Mouse (Mus musculus) intestine, embryonic 14.5 days (tissue): ENCODE measurements around the gene Comt. TPM values are rescaled to one million over a fixed set of nuclear protein-coding genes. Genes with fewer than 3 reads are reported as not detected.
A peak's percentile ranks its signal among the peaks of the same experiment; 100 is the strongest.

Experiments
- ATAC-seq: fragments of 200-750 bp; cut with Nextera tagmentation; replicated peaks from 2 replicates; pipeline ENCODE4 v1.8.0; 2017; ENCODE audit warnings: low read depth, moderate number of reproducible peaks, moderate TSS enrichment, moderate library complexity; ENCODE audit not compliant: low FRiP score, low TSS enrichment
- DNase-seq: peaks from one replicate; pipeline ENCODE4 v3.0.0-alpha.2; 2018; ENCODE audit warnings: low spot score
- H3K27ac ChIP-seq: fragments of 300-500 bp; sonication (generic); 2 replicates; pipeline ENCODE4 v1.5.1; 2014; ENCODE audit warnings: low read depth, mild to moderate bottlenecking, control low read depth
- H3K27me3 ChIP-seq: fragments of 300-500 bp; sonication (generic); replicated peaks from 2 replicates; pipeline ENCODE4 v1.6.1; 2014; ENCODE audit warnings: low read length, control low read depth; ENCODE audit not compliant: control insufficient read depth, insufficient read depth
- H3K36me3 ChIP-seq: fragments of 300-500 bp; sonication (generic); 2 replicates; pipeline ENCODE4 v1.6.1; 2014; ENCODE audit warnings: low read length, control low read depth; ENCODE audit not compliant: control insufficient read depth, insufficient read depth
- H3K4me1 ChIP-seq: fragments of 300-500 bp; sonication (generic); replicated peaks from 2 replicates; pipeline ENCODE4 v1.6.1; 2014; ENCODE audit warnings: low read length, control low read depth, mixed read lengths; ENCODE audit not compliant: control insufficient read depth, insufficient read depth
- H3K4me2 ChIP-seq: fragments of 300-500 bp; sonication (generic); 2 replicates; pipeline ENCODE4 v1.6.1; 2014; ENCODE audit warnings: low read length
- H3K4me3 ChIP-seq: fragments of 300-500 bp; sonication (generic); 2 replicates; pipeline ENCODE4 v1.5.1; 2014; ENCODE audit warnings: low read depth, low read length, control low read depth, mixed read lengths
- H3K9ac ChIP-seq: fragments of 300-500 bp; sonication (generic); 2 replicates; pipeline ENCODE4 v1.6.1; 2014; ENCODE audit warnings: mild to moderate bottlenecking, low read length
- H3K9me3 ChIP-seq: fragments of 300-500 bp; sonication (generic); 2 replicates; pipeline ENCODE4 v1.6.1; 2016; ENCODE audit warnings: low read length, control low read depth; ENCODE audit not compliant: control insufficient read depth
- WGBS: fragments of 180-500 bp; shearing (Covaris S2); extraction: QIAGEN DNeasy Blood & Tissue Kit; methylation state at CpG from one replicate; pipeline ENCODE4 v1.1.7; 2014; 5-methylcytosine and 5-hydroxymethylcytosine counted together
- polyA plus RNA-seq: library from polyadenylated mRNA; unstranded; fragments of >200 nt; fragmentation: Nextera tagmentation; extraction: Ambion mirVana; gene quantifications from 2 replicates; pipeline ENCODE4 v1.2.1, GENCODE M21; 2014

The Comt gene
- polyA plus RNA-seq, 1 experiment from 2014 or later, result 95.6 TPM

GRCm38 (mm10) chr16:18429641-18430040 is 3.0 kb upstream of the Comt start:
- Histone ChIP-seq H3K4me1 (peaks cover 13% of the 10 kb centered on the region), H3K9ac (no peak overlapping the region), H3K4me2 (no peak overlapping the region), H3K27me3 (no peaks in the 10 kb centered on the region), H3K9me3 (no peaks in the 10 kb centered on the region), H3K4me3 (no peak overlapping the region), H3K27ac (no peak overlapping the region), H3K36me3 (no peaks in the 10 kb centered on the region)
- ATAC-seq (no peak), DNase-seq (no peak)
- 90% methylated on average over 8 of the region's 8 CpGs for WGBS

- Histone ChIP-seq H3K27ac (no peak overlapping the region), H3K4me2 (no peak overlapping the region), H3K4me1 (peaks cover 21% of the 10 kb centered on the region), H3K27me3 (no peaks in the 10 kb centered on the region), H3K4me3 (no peak overlapping the region), H3K9ac (no peak overlapping the region), H3K36me3 (no peaks in the 10 kb centered on the region), H3K9me3 (no peaks in the 10 kb centered on the region)
- ATAC-seq (no peak), DNase-seq (no peak)
- 85% methylated on average over 7 of the region's 7 CpGs for WGBS
Observed at GRCm38 (mm10) chr16:18428516-18429042, 1.9 kb upstream of the Comt start.

GRCm38 (mm10) chr16:18428011-18428515 is 1.4 kb upstream of the Comt start:
- no peak for DNase-seq
- H3K9ac ChIP-seq, result no peak overlapping the region
- no peak overlapping the region for H3K4me3 ChIP-seq
- no peaks in the 10 kb centered on the region for H3K9me3 ChIP-seq
- H3K36me3 ChIP-seq, result 0 out of 2 replicates have a peak, but pooled peaks cover 2% of the 10 kb centered on the region
- H3K27me3 ChIP-seq, result no peaks in the 10 kb centered on the region
- no peak overlapping the region for H3K27ac ChIP-seq
- no peak overlapping the region for H3K4me2 ChIP-seq
- WGBS, result 88% methylated on average over 5 of the region's 5 CpGs
- ATAC-seq, result no peak
- peaks cover 21% of the 10 kb centered on the region for H3K4me1 ChIP-seq

GRCm38 (mm10) chr16:18426215-18426791 is 349 bp downstream of the Comt start, which contains the start of gene Txnrd2:
Gene Txnrd2, plus strand, starts transcription at chr16:18426384.
- Histone ChIP-seq H3K4me3 (peak within 1 kb of the TSS; percentile 89), H3K4me2 (peak within 1 kb of the TSS; percentile 91), H3K9me3 (no peaks in the 10 kb centered on the region), H3K36me3 (peaks cover 16% of the 10 kb centered on the region), H3K27me3 (no peaks in the 10 kb centered on the region), H3K9ac (peak within 1 kb of the TSS; percentile 82), H3K27ac (peak within 1 kb of the TSS; percentile 30; the same call in 1 of the 2 replicates), H3K4me1 (peaks cover 21% of the 10 kb centered on the region)
- peak; percentile 81 for ATAC-seq
- WGBS, result under 1% methylated on average over 52 of the region's 52 CpGs
- DNase-seq, result peak; percentile 86

GRCm38 (mm10) chr16:18425475-18426214 is 1.0 kb downstream of the Comt start:
- DNase-seq (peak; percentile 69), ATAC-seq (peak; percentile 29)
- H3K4me2 ChIP-seq, result peak overlapping the region; percentile 91
- H3K27ac ChIP-seq, result 0 out of 2 replicates have a peak overlapping the region, but pooled peaks have one; percentile 30
- peaks cover 23% of the 10 kb centered on the region for H3K36me3 ChIP-seq
- peak overlapping the region; percentile 89 for H3K4me3 ChIP-seq
- H3K4me1 ChIP-seq, result peaks cover 21% of the 10 kb centered on the region
- WGBS, result 16% methylated on average over 10 of the region's 10 CpGs
- peak overlapping the region; percentile 82 for H3K9ac ChIP-seq
- no peaks in the 10 kb centered on the region for H3K27me3 ChIP-seq
- H3K9me3 ChIP-seq, result no peaks in the 10 kb centered on the region

- Histone ChIP-seq H3K4me1 (peaks cover 21% of the 10 kb centered on the region), H3K9ac (no peak overlapping the region), H3K36me3 (peaks cover 26% of the 10 kb centered on the region), H3K9me3 (no peaks in the 10 kb centered on the region), H3K4me3 (no peak overlapping the region), H3K27me3 (no peaks in the 10 kb centered on the region), H3K4me2 (no peak overlapping the region), H3K27ac (no peak overlapping the region)
- 78% methylated on average over 11 of the region's 11 CpGs for WGBS
- no peak for DNase-seq
- ATAC-seq, result no peak
Observed at GRCm38 (mm10) chr16:18424364-18425045, 2.1 kb downstream of the Comt start.

GRCm38 (mm10) chr16:18423915-18424265 is 2.8 kb downstream of the Comt start:
- peaks cover 21% of the 10 kb centered on the region for H3K4me1 ChIP-seq
- no peak overlapping the region for H3K4me2 ChIP-seq
- H3K9ac ChIP-seq, result no peak overlapping the region
- peaks cover 26% of the 10 kb centered on the region for H3K36me3 ChIP-seq
- 83% methylated on average over 5 of the region's 5 CpGs for WGBS
- no peak overlapping the region for H3K27ac ChIP-seq
- ATAC-seq, result no peak
- no peak for DNase-seq
- no peaks in the 10 kb centered on the region for H3K9me3 ChIP-seq
- H3K27me3 ChIP-seq, result no peaks in the 10 kb centered on the region
- H3K4me3 ChIP-seq, result no peak overlapping the region

- Histone ChIP-seq H3K9ac (no peak overlapping the region), H3K4me2 (no peak overlapping the region), H3K36me3 (peaks cover 26% of the 10 kb centered on the region), H3K27ac (no peak overlapping the region), H3K4me1 (peaks cover 21% of the 10 kb centered on the region), H3K4me3 (no peak overlapping the region), H3K27me3 (no peaks in the 10 kb centered on the region), H3K9me3 (no peaks in the 10 kb centered on the region)
- ATAC-seq (no peak), DNase-seq (no peak)
- WGBS, result 88% methylated on average over 7 of the region's 7 CpGs
Observed at GRCm38 (mm10) chr16:18423203-18423914, 3.3 kb downstream of the Comt start.
